Mouse (Mus musculus) inflammation-experienced regulatory T-cells, adult 6 months (primary cell): Measurements from ENCODE around the gene 1600015I10Rik. TPM values are rescaled to one million over a fixed set of nuclear protein-coding genes. Genes with fewer than 3 reads are reported as not detected.
"Not testable (repeated sequence)": the region's sequence is repeated elsewhere in the genome, so short reads cannot be mapped to it uniquely, and the experiment has no call there.

Experiments
- ATAC-seq: one replicate; pipeline ENCODE4 v1.8.0; 2017
- polyA plus RNA-seq, 3 experiments: library from polyadenylated mRNA; unstranded; fragments of 100-300 nt; shearing (Covaris generic); gene quantifications; one replicate each; pipeline ENCODE4 v1.2.1; 2017

1600015I10Rik gene
- polyA plus RNA-seq = not detected

- no peak for ATAC-seq
Measured at GRCm38 (mm10) chr6:48929595-48929994, at the start of gene 1600015I10Rik. 1600015I10Rik (plus strand) TSS chr6:48929895.

GRCm38 (mm10) chr6:48894203-48894602, 35.5 kb upstream of the 1600015I10Rik start:
- ATAC-seq = no peak

- ATAC-seq = no peak
Measured at GRCm38 (mm10) chr6:48894938-48895818, 34.5 kb upstream of the 1600015I10Rik start.

- ATAC-seq = no peak
Measured at GRCm38 (mm10) chr6:48895941-48896340, 33.8 kb upstream of the 1600015I10Rik start.

GRCm38 (mm10) chr6:48896956-48897355, 32.7 kb upstream of the 1600015I10Rik start:
- ATAC-seq = no peak

- ATAC-seq = not testable (repeated sequence)
Measured at GRCm38 (mm10) chr6:48901316-48901715, 28.4 kb upstream of the 1600015I10Rik start.

- ATAC-seq = no peak
Measured at GRCm38 (mm10) chr6:48902511-48903406, 26.9 kb upstream of the 1600015I10Rik start.

GRCm38 (mm10) chr6:48903437-48903836, 26.3 kb upstream of the 1600015I10Rik start:
- ATAC-seq = no peak

- ATAC-seq = no peak
Measured at GRCm38 (mm10) chr6:48905606-48906005, 24.1 kb upstream of the 1600015I10Rik start.

GRCm38 (mm10) chr6:48906371-48906770, 23.3 kb upstream of the 1600015I10Rik start:
- ATAC-seq = no peak

GRCm38 (mm10) chr6:48909229-48909628, 20.5 kb upstream of the 1600015I10Rik start:
- ATAC-seq = no peak

- no peak for ATAC-seq
Measured at GRCm38 (mm10) chr6:48912033-48912432, 17.7 kb upstream of the 1600015I10Rik start.

GRCm38 (mm10) chr6:48913587-48913986, 16.1 kb upstream of the 1600015I10Rik start:
- ATAC-seq = no peak

GRCm38 (mm10) chr6:48949596-48949995, 19.9 kb downstream of the 1600015I10Rik start:
- ATAC-seq = no peak

GRCm38 (mm10) chr6:48950676-48951075, 21.0 kb downstream of the 1600015I10Rik start:
- no peak for ATAC-seq

- ATAC-seq = no peak
Measured at GRCm38 (mm10) chr6:48951630-48952029, 21.9 kb downstream of the 1600015I10Rik start.

GRCm38 (mm10) chr6:48953220-48953619, 23.5 kb downstream of the 1600015I10Rik start:
- no peak for ATAC-seq

GRCm38 (mm10) chr6:48954211-48954610, 24.5 kb downstream of the 1600015I10Rik start:
- ATAC-seq = no peak

- no peak for ATAC-seq
Measured at GRCm38 (mm10) chr6:48954946-48955345, 25.3 kb downstream of the 1600015I10Rik start.

GRCm38 (mm10) chr6:48956785-48957184, 27.1 kb downstream of the 1600015I10Rik start:
- ATAC-seq = no peak

GRCm38 (mm10) chr6:48958053-48958452, 28.4 kb downstream of the 1600015I10Rik start:
- ATAC-seq = no peak

GRCm38 (mm10) chr6:48959151-48959550, 29.5 kb downstream of the 1600015I10Rik start:
- not testable (repeated sequence) for ATAC-seq

GRCm38 (mm10) chr6:48966696-48967095, 37.0 kb downstream of the 1600015I10Rik start:
- not testable (repeated sequence) for ATAC-seq
